Mouse (Mus musculus): ENCODE data around the gene Mccc1.

DNA sequence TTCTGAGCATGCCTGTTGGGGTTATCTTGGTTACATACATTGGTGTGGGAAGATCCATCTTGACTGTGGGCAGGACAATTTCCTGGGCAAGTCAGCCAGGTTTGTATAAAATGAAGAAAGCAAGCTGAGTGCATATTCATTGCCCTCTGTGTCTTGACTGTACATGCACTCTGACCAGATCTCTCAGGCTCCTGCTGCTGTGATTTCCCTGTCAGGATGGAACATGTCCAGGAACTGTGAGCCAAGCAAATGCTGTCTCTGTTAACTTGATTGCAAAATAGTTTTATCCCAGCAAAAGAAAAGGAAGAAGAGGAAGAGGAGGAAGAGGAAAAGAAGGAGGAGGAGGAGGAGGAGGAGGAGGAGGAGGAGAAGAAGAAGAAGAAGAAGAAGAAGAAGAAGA lies 44.0 kb upstream of the Mccc1 start:
- TF ChIP-seq CTCF (IDR thresholded peaks at IDR 0.05) (no peak), EP300 (IDR thresholded peaks at IDR 0.05) (no peak)

All from lung, postnatal 0 days (tissue).